Mouse (Mus musculus): Measurements from ENCODE around the gene Adamts3. TPM values are rescaled to one million over a fixed set of nuclear protein-coding genes. Genes with fewer than 3 reads are reported as not detected.

Gene Adamts3
- polyA plus RNA-seq (2014; fragmentation: Nextera tagmentation; extraction: Ambion mirVana), result 3.4 and 3.9 TPM in 2 replicates

GRCm38 (mm10) chr5:89883051-89883907 lies at the start of gene Adamts3:
Gene Adamts3 (minus strand): TSS chr5:89883334.
- Histone ChIP-seq H3K27me3 (ENCODE audit: control insufficient read depth, insufficient read depth, low read length) (no peaks in the 10 kb centered on the region), H3K4me2 (ENCODE audit: low read length) (peak within 1 kb of the TSS; percentile 100), H3K27ac (replicated peaks; ENCODE audit: low read depth, low read length) (no peak within 1 kb of the TSS), H3K9me3 (ENCODE audit: control insufficient read depth, low read length) (no peaks in the 10 kb centered on the region), H3K4me1 (ENCODE audit: control insufficient read depth, insufficient read depth, low read length) (peaks cover 9% of the 10 kb centered on the region), H3K4me3 (replicated peaks; ENCODE audit: low read depth, low read length) (peak within 1 kb of the TSS; percentile 72), H3K36me3 (ENCODE audit: control insufficient read depth, insufficient read depth, low read length) (no peaks in the 10 kb centered on the region), H3K9ac (replicated peaks; ENCODE audit: low read length) (peak within 1 kb of the TSS; percentile 76)
- under 1% methylated on average over 74 of the region's 78 CpGs for WGBS
- ATAC-seq (ENCODE audit: low FRiP score, low TSS enrichment) (peak; percentile 89), DNase-seq (peak; percentile 85)

- Histone ChIP-seq H3K9me3 (ENCODE audit: control insufficient read depth, low read length) (no peaks in the 10 kb centered on the region), H3K27me3 (ENCODE audit: control insufficient read depth, insufficient read depth, low read length) (no peaks in the 10 kb centered on the region), H3K27ac (replicated peaks; ENCODE audit: low read depth, low read length) (no peak overlapping the region), H3K36me3 (ENCODE audit: control insufficient read depth, insufficient read depth, low read length) (no peaks in the 10 kb centered on the region), H3K9ac (replicated peaks; ENCODE audit: low read length) (no peak overlapping the region), H3K4me3 (replicated peaks; ENCODE audit: low read depth, low read length) (no peak overlapping the region), H3K4me2 (ENCODE audit: low read length) (no peak overlapping the region), H3K4me1 (ENCODE audit: control insufficient read depth, insufficient read depth, low read length) (no peaks in the 10 kb centered on the region)
- ATAC-seq (ENCODE audit: low FRiP score, low TSS enrichment), result no peak
- DNase-seq, result no peak
- WGBS, result 92% methylated on average over 4 of the region's 4 CpGs
Observed at GRCm38 (mm10) chr5:89931511-89931910, 48.4 kb upstream of the Adamts3 start.

- H3K36me3 ChIP-seq (ENCODE audit: control insufficient read depth, insufficient read depth, low read length), result no peaks in the 10 kb centered on the region
- H3K4me3 ChIP-seq (replicated peaks; ENCODE audit: low read depth, low read length), result no peak overlapping the region
- ATAC-seq (ENCODE audit: low FRiP score, low TSS enrichment), result no peak
- no peak overlapping the region for H3K27ac ChIP-seq (replicated peaks; ENCODE audit: low read depth, low read length)
- H3K9me3 ChIP-seq (ENCODE audit: control insufficient read depth, low read length), result no peaks in the 10 kb centered on the region
- no peak overlapping the region for H3K9ac ChIP-seq (replicated peaks; ENCODE audit: low read length)
- no peaks in the 10 kb centered on the region for H3K27me3 ChIP-seq (ENCODE audit: control insufficient read depth, insufficient read depth, low read length)
- no peak for DNase-seq
- 0 out of 2 replicates have a peak, but pooled peaks cover 4% of the 10 kb centered on the region for H3K4me1 ChIP-seq (ENCODE audit: control insufficient read depth, insufficient read depth, low read length)
- no peak overlapping the region for H3K4me2 ChIP-seq (ENCODE audit: low read length)
Observed at GRCm38 (mm10) chr5:89912359-89912758, 29.2 kb upstream of the Adamts3 start.

GRCm38 (mm10) chr5:89911950-89912349 lies 28.8 kb upstream of the Adamts3 start:
- DNase-seq (peak; percentile 58), ATAC-seq (ENCODE audit: low FRiP score, low TSS enrichment) (no peak)
- Histone ChIP-seq H3K27me3 (ENCODE audit: control insufficient read depth, insufficient read depth, low read length) (no peaks in the 10 kb centered on the region), H3K9ac (replicated peaks; ENCODE audit: low read length) (no peak overlapping the region), H3K36me3 (ENCODE audit: control insufficient read depth, insufficient read depth, low read length) (no peaks in the 10 kb centered on the region), H3K4me3 (replicated peaks; ENCODE audit: low read depth, low read length) (no peak overlapping the region), H3K4me2 (ENCODE audit: low read length) (peak overlapping the region; percentile 24; the same call in 1 of the 2 replicates), H3K27ac (replicated peaks; ENCODE audit: low read depth, low read length) (no peak overlapping the region), H3K4me1 (ENCODE audit: control insufficient read depth, insufficient read depth, low read length) (peaks cover 7% of the 10 kb centered on the region; the same call in 1 of the 2 replicates), H3K9me3 (ENCODE audit: control insufficient read depth, low read length) (no peaks in the 10 kb centered on the region)
- 18% methylated on average over 7 of the region's 7 CpGs for WGBS

GRCm38 (mm10) chr5:89911508-89911907 lies 28.4 kb upstream of the Adamts3 start:
- no peak for DNase-seq
- Histone ChIP-seq H3K4me2 (ENCODE audit: low read length) (no peak overlapping the region), H3K36me3 (ENCODE audit: control insufficient read depth, insufficient read depth, low read length) (no peaks in the 10 kb centered on the region), H3K9ac (replicated peaks; ENCODE audit: low read length) (no peak overlapping the region), H3K9me3 (ENCODE audit: control insufficient read depth, low read length) (no peaks in the 10 kb centered on the region), H3K27ac (replicated peaks; ENCODE audit: low read depth, low read length) (no peak overlapping the region), H3K4me3 (replicated peaks; ENCODE audit: low read depth, low read length) (no peak overlapping the region), H3K27me3 (ENCODE audit: control insufficient read depth, insufficient read depth, low read length) (no peaks in the 10 kb centered on the region), H3K4me1 (ENCODE audit: control insufficient read depth, insufficient read depth, low read length) (peaks cover 10% of the 10 kb centered on the region; the same call in 1 of the 2 replicates)
- no peak for ATAC-seq (ENCODE audit: low FRiP score, low TSS enrichment)
- 69% methylated on average over 4 of the region's 4 CpGs for WGBS

GRCm38 (mm10) chr5:89906884-89907431 lies 23.8 kb upstream of the Adamts3 start:
- no peak overlapping the region for H3K4me3 ChIP-seq (replicated peaks; ENCODE audit: low read depth, low read length)
- no peak overlapping the region for H3K4me2 ChIP-seq (ENCODE audit: low read length)
- 4% methylated on average over 13 of the region's 13 CpGs for WGBS
- H3K9ac ChIP-seq (replicated peaks; ENCODE audit: low read length), result no peak overlapping the region
- no peaks in the 10 kb centered on the region for H3K36me3 ChIP-seq (ENCODE audit: control insufficient read depth, insufficient read depth, low read length)
- H3K27me3 ChIP-seq (ENCODE audit: control insufficient read depth, insufficient read depth, low read length), result no peaks in the 10 kb centered on the region
- ATAC-seq (ENCODE audit: low FRiP score, low TSS enrichment), result peak; percentile 24
- H3K27ac ChIP-seq (replicated peaks; ENCODE audit: low read depth, low read length), result no peak overlapping the region
- no peaks in the 10 kb centered on the region for H3K9me3 ChIP-seq (ENCODE audit: control insufficient read depth, low read length)
- H3K4me1 ChIP-seq (ENCODE audit: control insufficient read depth, insufficient read depth, low read length), result peaks cover 8% of the 10 kb centered on the region; the same call in 1 of the 2 replicates
- peak; percentile 20 for DNase-seq

- Histone ChIP-seq H3K27me3 (ENCODE audit: control insufficient read depth, insufficient read depth, low read length) (no peaks in the 10 kb centered on the region), H3K4me2 (ENCODE audit: low read length) (no peak overlapping the region), H3K4me1 (ENCODE audit: control insufficient read depth, insufficient read depth, low read length) (no peaks in the 10 kb centered on the region), H3K27ac (replicated peaks; ENCODE audit: low read depth, low read length) (no peak overlapping the region), H3K9ac (replicated peaks; ENCODE audit: low read length) (no peak overlapping the region), H3K36me3 (ENCODE audit: control insufficient read depth, insufficient read depth, low read length) (no peaks in the 10 kb centered on the region), H3K4me3 (replicated peaks; ENCODE audit: low read depth, low read length) (no peak overlapping the region), H3K9me3 (ENCODE audit: control insufficient read depth, low read length) (no peaks in the 10 kb centered on the region)
- no peak for ATAC-seq (ENCODE audit: low FRiP score, low TSS enrichment)
- 89% methylated on average over 5 of the region's 5 CpGs for WGBS
- DNase-seq, result no peak
Observed at GRCm38 (mm10) chr5:89901026-89901425, 17.9 kb upstream of the Adamts3 start.

- WGBS, result 68% methylated on average over 9 of the region's 9 CpGs
- Histone ChIP-seq H3K4me1 (ENCODE audit: control insufficient read depth, insufficient read depth, low read length) (no peaks in the 10 kb centered on the region), H3K9ac (replicated peaks; ENCODE audit: low read length) (no peak overlapping the region), H3K36me3 (ENCODE audit: control insufficient read depth, insufficient read depth, low read length) (no peaks in the 10 kb centered on the region), H3K27ac (replicated peaks; ENCODE audit: low read depth, low read length) (no peak overlapping the region), H3K4me3 (replicated peaks; ENCODE audit: low read depth, low read length) (no peak overlapping the region), H3K9me3 (ENCODE audit: control insufficient read depth, low read length) (no peaks in the 10 kb centered on the region), H3K27me3 (ENCODE audit: control insufficient read depth, insufficient read depth, low read length) (no peaks in the 10 kb centered on the region), H3K4me2 (ENCODE audit: low read length) (no peak overlapping the region)
- ATAC-seq (ENCODE audit: low FRiP score, low TSS enrichment) (no peak), DNase-seq (peak; percentile 73)
Observed at GRCm38 (mm10) chr5:89897495-89897894, 14.4 kb upstream of the Adamts3 start.

- Histone ChIP-seq H3K4me3 (replicated peaks; ENCODE audit: low read depth, low read length) (no peak overlapping the region), H3K27me3 (ENCODE audit: control insufficient read depth, insufficient read depth, low read length) (no peaks in the 10 kb centered on the region)
- 86% methylated on average over 7 of the region's 7 CpGs for WGBS
Observed at GRCm38 (mm10) chr5:89895520-89895919, 12.4 kb upstream of the Adamts3 start.

More at GRCm38 (mm10) chr5:89895520-89895919, 12.4 kb upstream of the Adamts3 start:
- Histone ChIP-seq H3K4me1 (ENCODE audit: control insufficient read depth, insufficient read depth, low read length) (no peaks in the 10 kb centered on the region), H3K9ac (replicated peaks; ENCODE audit: low read length) (no peak overlapping the region), H3K4me2 (ENCODE audit: low read length) (no peak overlapping the region), H3K27ac (replicated peaks; ENCODE audit: low read depth, low read length) (no peak overlapping the region), H3K36me3 (ENCODE audit: control insufficient read depth, insufficient read depth, low read length) (no peaks in the 10 kb centered on the region), H3K9me3 (ENCODE audit: control insufficient read depth, low read length) (no peaks in the 10 kb centered on the region)
- DNase-seq, result no peak
- ATAC-seq (ENCODE audit: low FRiP score, low TSS enrichment), result no peak

All from midbrain, embryonic 14.5 days (tissue).